Mouse (Mus musculus) brain, embryonic 14.5 days (tissue): ENCODE measurements around the gene Synrg. TPM values are rescaled to one million over a fixed set of nuclear protein-coding genes. Genes with fewer than 3 reads are reported as not detected.

ENCODE experiments used
- DNase-seq: peaks from one replicate; pipeline ENCODE4 v3.0.0-alpha.2; 2011; ENCODE audit warnings: low read depth
- CTCF ChIP-seq: fragments of 200-500 bp; IDR thresholded peaks from 2 replicates; pipeline ENCODE4 v1.5.1; 2012; ENCODE audit warnings: inconsistent platforms, mild to moderate bottlenecking, moderate library complexity, borderline replicate concordance; ENCODE audit not compliant: insufficient read depth, insufficient read length; ENCODE audit errors: extremely low read depth
- POLR2A ChIP-seq: fragments of 200-500 bp; IDR thresholded peaks from 2 replicates; pipeline ENCODE4 v1.6.1; 2012; ENCODE audit warnings: mild to moderate bottlenecking, inconsistent platforms, borderline replicate concordance; ENCODE audit not compliant: poor library complexity, insufficient read depth, insufficient read length, severe bottlenecking; ENCODE audit errors: extremely low read depth
- polyA plus RNA-seq: library from polyadenylated mRNA; depleted of rRNA; stranded (reverse); fragments of >200 nt; gene quantifications from 2 replicates; pipeline ENCODE4 v1.2.3, GENCODE M21; 2012

The Synrg gene
- polyA plus RNA-seq, 1 experiment: 36.8 TPM

DNA sequence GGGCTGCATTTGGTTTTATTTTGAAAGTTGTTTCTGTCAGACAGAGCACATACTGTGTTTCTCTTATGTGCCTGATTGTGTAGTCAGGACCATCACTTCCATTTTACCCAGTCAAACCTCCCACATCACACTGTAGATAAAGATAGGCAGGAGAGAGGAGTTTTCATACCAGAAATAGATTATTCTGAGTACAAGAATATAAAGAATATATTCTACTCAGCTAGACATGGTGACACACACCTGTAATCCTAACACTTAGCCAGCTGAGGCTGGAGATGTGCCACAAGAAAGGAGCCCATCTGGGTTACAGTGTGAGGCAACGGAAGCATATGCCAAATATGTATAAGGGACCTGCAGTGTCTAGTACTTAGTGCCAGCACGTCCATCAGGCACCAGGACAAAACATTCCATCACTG is 31.3 kb downstream of the Synrg start:
- TF ChIP-seq POLR2A: no peak
- TF ChIP-seq CTCF: no peak
- no peak for DNase-seq

DNA sequence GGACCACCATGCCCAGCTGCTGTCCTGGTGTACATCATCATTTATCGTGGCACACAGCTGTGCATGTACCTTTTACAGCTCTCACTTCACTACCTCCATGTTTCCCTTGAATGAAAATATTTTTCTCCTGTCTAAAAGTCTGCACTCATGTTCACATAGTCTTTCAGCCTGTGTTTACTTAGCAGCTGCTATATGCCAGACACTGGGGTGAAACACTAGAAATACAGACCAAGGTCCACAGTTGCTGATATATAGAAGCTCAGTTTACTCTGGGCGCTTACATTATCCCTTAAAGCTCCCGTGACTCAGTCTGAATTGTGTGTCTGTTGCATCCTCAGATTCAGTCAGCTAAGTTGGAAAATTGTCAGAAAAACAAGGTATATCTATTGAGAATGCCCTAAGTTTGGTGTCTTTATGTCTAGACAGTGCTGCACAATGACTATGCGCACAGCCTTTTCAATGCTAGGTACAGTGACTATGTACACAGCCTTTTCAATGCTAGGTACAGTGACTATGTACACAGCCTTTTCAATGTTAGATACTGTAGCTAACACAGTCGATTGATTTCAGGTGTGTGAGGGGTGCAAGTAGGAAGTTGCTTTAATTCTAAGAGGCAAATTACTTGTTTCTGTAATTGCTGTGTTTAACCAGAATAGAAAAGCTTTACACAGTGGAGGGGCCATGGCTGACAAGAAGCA is 33.1 kb downstream of the Synrg start:
- no peak for DNase-seq
- TF ChIP-seq POLR2A (no peak), CTCF (no peak)

DNA sequence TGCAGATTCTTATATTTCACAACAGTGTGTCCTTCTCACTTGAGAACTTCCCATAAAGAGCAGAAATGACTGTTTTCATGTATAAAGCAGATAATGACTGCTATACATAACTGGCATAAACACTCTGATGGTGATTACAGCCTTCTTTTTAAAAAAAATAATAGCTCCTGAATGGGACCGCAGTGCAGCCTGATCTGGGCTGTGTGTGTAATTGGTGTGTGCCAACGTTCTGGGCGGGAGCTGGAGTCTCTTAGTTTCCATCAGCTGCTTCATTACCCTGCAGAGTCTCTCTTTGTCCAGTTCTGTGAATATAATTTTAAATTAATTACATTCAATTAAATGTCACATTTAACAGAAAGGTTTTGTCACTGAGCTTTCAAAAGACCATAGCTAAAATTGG is 34.8 kb downstream of the Synrg start:
- DNase-seq: peak; percentile 66
- TF ChIP-seq POLR2A (no peak), CTCF (no peak)

DNA sequence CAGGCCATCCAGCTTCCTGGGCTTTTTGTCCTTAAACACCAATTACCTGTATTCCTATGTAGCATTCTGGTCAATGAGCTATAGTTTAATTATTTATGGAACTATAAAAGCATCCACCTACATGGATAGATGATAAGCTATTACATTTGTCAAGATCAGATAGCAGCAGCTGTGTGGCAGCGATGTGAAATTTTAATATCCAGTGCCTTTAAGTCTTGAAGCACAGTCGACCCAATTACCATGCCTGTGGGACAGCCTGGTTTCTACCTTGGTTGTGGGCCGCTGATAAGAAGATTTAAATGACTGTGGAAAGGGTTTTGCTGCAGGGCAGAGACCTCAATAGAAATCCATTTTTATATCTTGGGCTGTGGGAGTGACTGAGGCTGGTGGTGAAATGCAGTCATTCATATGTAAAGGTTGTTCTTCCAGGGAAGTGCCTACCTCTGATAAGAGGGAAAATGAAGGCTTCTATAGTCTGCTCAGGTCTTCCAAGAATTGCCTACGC is 35.2 kb downstream of the Synrg start:
- TF ChIP-seq POLR2A (no peak), CTCF (no peak)
- peak; percentile 73 for DNase-seq

DNA sequence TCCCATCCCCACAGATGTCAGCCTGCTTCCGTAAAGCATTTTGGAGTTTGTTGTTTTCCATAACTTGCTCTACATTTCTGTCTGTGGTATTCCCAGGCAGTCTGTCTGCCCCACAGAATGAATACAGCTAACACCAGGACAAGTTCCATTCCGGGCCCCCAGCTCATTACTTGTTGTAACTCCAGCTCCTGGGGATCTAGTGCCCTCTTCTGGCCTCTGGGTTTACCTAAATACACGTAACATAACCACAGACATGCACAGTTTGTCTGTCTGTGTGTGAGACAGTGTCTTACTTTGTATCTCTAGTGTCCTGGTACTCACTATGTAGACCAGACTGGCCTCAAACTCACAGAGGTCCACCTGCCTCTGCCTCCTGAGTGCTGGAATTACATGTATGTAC is 37.0 kb downstream of the Synrg start:
- peak; percentile 4; the same call in 1 of the 2 replicates for TF ChIP-seq CTCF
- no peak for TF ChIP-seq POLR2A
- no peak for DNase-seq

DNA sequence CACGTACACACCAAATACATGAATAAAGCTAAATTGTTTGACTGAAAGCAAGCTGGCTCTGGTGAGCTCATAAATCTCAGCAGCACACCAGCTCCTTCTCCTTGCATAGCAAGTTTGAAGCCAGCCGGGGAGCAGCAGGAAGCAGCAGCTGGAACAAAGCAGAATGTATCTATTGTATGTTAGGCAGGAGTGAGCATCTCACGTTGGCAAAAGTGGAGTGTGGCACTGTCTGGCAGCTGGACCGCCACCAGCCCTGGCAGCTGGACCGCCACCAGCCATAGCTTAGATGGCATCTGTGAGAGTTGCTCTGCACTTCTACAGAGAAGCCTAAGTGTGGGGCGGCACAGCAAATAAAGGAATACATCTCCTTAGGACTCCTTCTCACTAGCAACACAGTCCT is 39.8 kb downstream of the Synrg start:
- DNase-seq: no peak
- TF ChIP-seq POLR2A: no peak

DNA sequence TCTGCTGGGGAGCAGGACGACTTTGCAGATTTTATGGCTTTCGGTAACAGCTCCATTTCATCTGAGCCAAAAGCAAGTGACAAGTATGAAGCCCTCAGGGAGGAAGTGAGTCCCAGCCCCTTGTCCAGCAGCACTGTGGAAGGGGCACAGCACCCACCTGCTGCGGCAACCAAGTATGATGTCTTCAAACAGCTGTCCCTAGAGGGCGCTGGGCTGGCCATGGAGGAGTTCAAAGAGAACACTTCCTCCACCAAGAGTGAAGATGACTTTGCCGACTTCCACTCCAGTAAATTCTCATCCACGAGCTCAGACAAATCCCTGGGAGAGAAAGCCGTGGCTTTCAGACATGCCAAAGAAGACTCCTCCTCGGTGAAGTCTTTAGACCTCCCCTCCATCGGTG is 44.8 kb downstream of the Synrg start:
- TF ChIP-seq CTCF: no peak; the same call in 1 of the 2 replicates
- TF ChIP-seq POLR2A: no peak
- no peak for DNase-seq

DNA sequence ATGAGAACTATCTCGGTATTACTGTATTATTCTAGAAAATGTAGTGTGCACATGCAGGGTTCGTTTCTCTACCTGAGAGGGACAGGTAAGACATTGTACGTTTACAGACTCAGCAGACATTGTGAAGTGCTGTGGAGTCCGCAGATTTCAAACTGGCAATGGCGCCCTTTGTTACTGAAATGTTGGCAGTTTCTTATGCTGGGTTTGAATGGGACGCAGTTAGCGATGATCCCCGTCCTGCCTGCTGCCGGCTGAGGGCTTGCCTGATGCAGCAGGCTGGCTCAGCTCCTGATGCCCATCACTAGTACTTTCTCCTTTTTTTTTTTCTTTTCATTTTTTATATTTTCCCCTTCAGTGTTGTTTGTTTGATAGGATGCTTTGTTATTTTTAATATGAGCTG is 46.2 kb downstream of the Synrg start:
- TF ChIP-seq CTCF: no peak
- no peak for TF ChIP-seq POLR2A
- peak; percentile 66 for DNase-seq

DNA sequence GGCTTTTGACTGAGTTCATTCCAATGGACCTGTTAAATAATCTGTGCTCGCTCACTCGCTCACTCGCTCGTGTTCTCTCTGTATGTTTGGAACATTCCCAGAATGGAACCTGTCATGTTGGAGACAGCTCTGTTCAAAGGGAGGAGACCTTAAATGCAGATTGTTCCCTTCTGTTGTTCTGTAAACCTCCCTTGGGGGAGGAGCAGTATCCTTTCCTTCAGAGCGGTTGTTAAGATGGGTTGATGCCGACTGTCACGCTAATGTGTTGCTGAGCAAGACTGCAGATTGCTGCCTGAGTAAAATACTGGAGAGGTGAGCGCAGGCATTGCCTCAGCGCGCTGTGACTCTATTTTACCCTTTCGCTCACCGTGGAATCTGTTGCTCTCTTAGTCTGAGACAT is 46.8 kb downstream of the Synrg start:
- TF ChIP-seq CTCF: no peak
- TF ChIP-seq POLR2A: no peak
- DNase-seq: peak; percentile 85

DNA sequence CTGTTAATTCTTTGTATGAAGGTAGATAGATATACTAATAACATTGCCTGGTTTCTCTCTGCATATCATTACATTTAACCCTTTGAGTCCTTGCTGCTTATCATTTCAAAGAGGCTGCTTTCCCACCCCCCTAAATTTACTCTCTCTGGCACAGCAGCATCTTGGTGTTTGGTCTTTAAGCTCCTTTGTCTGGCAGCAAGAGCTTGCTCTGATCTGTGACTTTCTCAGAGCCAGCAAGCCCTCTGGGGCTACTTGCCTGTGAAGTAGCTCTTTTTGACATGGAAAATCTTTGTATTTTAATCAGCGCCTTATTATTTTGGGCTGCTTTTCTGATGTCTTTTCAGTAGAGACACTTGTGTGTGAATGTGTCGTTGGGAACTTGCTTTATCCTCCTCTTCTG is 47.3 kb downstream of the Synrg start:
- no peak for TF ChIP-seq POLR2A
- no peak for TF ChIP-seq CTCF
- peak; percentile 74 for DNase-seq

DNA sequence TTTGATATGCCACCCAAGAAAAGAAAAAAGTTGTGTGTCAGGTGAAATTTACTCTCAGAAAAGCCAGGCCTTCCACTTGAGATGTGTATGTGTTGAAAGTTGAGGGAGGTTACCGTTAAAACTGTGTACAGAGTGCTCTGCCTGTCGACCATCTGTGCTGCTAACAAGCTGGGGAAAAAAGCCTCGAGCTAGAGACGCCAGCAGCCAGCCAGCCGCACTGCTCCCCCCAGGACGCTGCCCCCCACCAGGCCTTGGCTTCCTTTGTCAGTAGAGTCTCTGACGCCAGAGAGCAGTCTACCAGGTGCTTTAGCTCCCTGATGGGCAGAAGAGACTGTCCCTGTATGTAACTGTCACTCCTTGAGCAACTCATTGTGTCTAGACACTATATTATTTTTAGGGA is 48.9 kb downstream of the Synrg start:
- TF ChIP-seq POLR2A (no peak), CTCF (no peak)
- DNase-seq: peak; percentile 86

DNA sequence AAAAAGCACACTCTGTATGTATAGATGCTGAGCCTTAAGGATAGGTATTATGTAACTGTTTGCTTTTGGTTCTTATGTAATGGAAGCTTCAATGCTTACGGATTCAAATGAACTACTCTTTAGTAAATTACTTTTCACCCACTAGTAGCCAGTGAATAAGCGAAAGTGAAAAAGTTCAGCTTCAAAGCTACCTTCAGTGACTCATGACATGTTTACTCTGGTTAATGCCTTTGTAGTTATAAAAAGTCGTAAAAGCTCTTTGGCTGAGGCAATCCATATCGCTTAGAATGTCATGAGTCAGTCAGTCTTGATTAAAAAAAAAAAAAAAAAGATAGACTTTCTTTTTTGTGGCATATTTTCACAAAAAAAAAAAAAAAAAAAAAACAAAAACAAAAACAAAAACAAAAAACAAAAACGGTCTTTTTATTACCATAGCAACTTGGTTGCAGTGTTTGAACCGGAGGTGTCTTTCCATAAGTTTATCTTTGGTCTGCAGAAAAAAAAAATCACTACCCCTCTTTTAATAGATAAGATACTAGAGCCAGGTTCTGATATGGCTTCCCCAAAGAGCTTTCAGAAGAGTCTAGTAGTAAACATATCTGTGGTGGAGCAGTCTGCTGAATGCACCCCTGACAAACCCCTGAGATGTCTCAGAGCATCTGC is 52.0 kb downstream of the Synrg start:
- TF ChIP-seq POLR2A (no peak), CTCF (no peak)
- DNase-seq: no peak

DNA sequence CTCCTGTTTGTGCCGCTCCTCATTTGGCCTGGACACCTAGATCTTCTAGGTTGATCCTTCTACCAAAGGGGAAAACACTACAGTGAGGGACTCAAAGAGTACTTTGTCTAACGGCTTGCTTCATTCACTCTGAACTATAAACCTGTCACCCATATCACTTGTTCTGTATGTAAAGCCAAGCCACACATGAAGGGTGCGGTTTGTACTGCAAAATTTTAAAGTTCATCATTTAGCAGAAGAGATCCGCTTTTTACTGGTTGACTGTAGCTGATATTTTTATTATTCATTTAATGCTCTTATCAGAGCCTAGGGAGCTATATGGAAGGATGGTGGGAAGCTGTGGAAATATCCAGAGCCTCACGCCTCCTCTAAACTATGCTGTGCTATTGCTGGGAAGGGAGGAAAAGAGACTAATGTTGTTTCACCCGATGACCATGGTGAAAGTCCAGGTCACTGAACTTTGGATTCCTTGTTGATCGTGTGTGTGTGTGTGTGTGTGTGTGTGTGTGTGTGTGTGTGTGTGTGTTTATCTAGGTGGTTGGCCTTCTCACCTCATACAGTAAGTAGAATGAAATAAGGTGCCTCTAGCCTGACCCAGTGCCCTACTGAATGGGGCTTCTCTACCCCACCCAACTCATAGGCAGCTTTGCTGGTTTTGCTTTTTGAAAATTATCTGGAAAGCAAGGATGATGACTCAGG is 52.7 kb downstream of the Synrg start:
- DNase-seq: no peak
- TF ChIP-seq POLR2A (no peak), CTCF (no peak)

DNA sequence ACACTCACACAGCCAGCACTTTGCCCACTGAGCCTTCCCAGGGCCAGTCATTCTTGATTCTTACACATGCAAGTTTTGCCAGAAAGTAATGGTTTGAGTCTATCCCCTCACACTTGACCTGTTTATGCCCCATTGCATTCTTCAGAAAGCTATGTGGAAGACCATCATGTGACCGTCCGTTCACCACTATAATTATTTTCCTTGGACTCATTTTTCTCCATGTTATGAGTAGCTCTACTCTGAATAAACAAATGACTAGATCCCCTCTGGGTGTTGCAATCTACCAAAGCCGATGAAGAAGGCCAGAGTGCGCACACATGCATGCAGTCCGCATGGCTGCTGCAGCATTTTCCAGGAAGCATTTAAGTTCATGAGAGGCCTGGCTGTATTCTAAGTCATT is 63.0 kb downstream of the Synrg start:
- TF ChIP-seq POLR2A (no peak), CTCF (no peak)

More for the DNA sequence above, 63.0 kb downstream of the Synrg start:
- no peak for DNase-seq
